Mouse (Mus musculus): ENCODE results near the gene Polh.

Gene Polh

GRCm38 (mm10) chr17:46132058-46132718, 70.3 kb downstream of the Polh start:
- DNase-seq (ENCODE audit: low read depth, low spot score) = peak; percentile 73

DNA sequence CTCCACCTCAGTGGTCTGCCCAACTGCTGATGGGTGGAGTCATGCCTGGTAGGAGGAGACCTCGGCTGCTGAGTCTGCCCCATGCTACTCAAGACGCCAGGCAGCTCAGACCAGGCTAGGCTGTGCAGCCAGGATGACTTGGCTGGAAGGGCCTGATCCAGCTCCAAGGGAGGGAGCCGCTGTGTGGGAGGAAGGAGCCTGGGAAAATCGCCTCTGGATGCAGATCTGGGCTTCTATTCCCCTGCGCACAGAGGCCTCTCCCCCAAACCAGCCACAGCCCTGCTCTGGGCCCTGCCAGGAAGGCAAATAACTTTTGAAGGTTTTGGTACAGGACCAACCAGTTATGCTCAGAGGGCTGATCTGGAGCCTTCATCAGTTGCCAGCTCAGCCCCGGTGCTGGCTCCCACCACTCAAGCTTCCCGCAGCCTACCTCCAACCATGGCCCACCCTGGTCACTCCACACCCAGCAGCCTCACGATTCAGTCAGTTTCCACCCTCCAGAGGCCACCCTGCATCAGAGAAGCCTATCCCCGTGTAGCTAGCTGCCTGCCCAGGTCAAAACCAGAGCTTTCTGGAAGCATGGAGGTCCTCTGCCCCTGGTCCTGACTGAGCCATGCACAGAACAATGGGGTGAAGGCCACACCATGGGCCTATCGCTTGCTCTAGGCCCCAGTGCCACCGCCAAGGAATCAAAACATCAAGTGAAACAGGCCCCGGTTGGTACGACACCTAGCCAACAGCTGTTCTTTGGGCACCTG, 72.5 kb downstream of the Polh start:
- DNase-seq (ENCODE audit: low read depth, low spot score) = peak; percentile 37

GRCm38 (mm10) chr17:46127814-46128493, 74.5 kb downstream of the Polh start:
- DNase-seq (ENCODE audit: low read depth, low spot score) = no peak

GRCm38 (mm10) chr17:46126608-46127007, 75.8 kb downstream of the Polh start:
- DNase-seq (ENCODE audit: low read depth, low spot score) = no peak

- DNase-seq (ENCODE audit: low read depth, low spot score) = no peak
Measured at GRCm38 (mm10) chr17:46123953-46124700, 78.3 kb downstream of the Polh start.

DNA sequence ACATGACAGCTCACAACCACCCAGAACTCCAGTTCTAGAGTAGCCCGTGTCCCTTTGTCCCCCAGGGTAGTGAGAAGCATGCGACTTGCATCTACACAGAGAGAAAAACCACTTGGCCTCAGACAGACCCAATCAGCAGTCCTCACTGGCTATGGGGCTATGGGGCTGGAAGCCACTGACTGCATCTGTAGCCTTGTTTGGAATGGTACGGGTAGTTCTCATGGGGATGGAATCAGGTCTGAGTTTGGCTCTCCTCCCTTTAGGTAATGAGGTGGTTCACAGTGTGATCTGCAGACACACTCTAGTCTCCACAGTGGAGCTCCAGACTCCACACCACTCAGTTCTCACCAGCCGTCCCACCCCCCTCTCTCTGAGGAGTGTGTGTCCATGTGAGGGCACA, 79.2 kb downstream of the Polh start:
- no peak for DNase-seq (ENCODE audit: low read depth, low spot score)

GRCm38 (mm10) chr17:46122791-46123190, 79.7 kb downstream of the Polh start:
- DNase-seq (ENCODE audit: low read depth, low spot score) = no peak

Data from brain, adult 2 months (tissue).